Mouse (Mus musculus): ENCODE measurements around the gene Dip2c. TPM values are rescaled to one million over a fixed set of nuclear protein-coding genes. Genes with fewer than 3 reads are reported as not detected.

Gene Dip2c
- total and polyA plus RNA-seq, 3 experiments, result under 0.01 TPM; not detected in 2

GRCm38 (mm10) chr13:9656613-9657012 is 380.3 kb downstream of the Dip2c start:
- H3K36me3 ChIP-seq (replicated peaks), result no peaks in the 10 kb centered on the region
- H3K27me3 ChIP-seq (ENCODE audit: insufficient read depth, low read length), result 0 out of 2 replicates have a peak, but pooled peaks cover 4% of the 10 kb centered on the region
- H3K9me3 ChIP-seq (replicated peaks), result no peaks in the 10 kb centered on the region
- H3K4me1 ChIP-seq (ENCODE audit: insufficient read depth, low read depth, low read length), result peaks cover 10% of the 10 kb centered on the region
- H3K4me3 ChIP-seq (ENCODE audit: low read depth, low read length), result no peak overlapping the region
- ATAC-seq (ENCODE audit: extremely low read depth, insufficient number of reproducible peaks, low FRiP score, poor library complexity, severe bottlenecking), result no peak
- TF ChIP-seq POLR2AphosphoS5 (IDR thresholded peaks at IDR 0.05; ENCODE audit: insufficient replicate concordance, low read depth, low read length) (no peak), CTCF (IDR thresholded peaks at IDR 0.05; ENCODE audit: low read depth, low read length) (no peak), GATA2 (IDR thresholded peaks at IDR 0.05; ENCODE audit: borderline replicate concordance, low read depth, low read length) (no peak), TAL1 (conservative IDR thresholded peaks at IDR 0.05; ENCODE audit: low read depth, low read length) (no peak), GATA1 (IDR thresholded peaks at IDR 0.05; ENCODE audit: borderline replicate concordance, low read length) (no peak)
- no peak for DNase-seq (ENCODE audit: low spot score)

GRCm38 (mm10) chr13:9660711-9661110 is 384.4 kb downstream of the Dip2c start:
- Histone ChIP-seq H3K27me3 (ENCODE audit: insufficient read depth, low read length) (peaks cover 8% of the 10 kb centered on the region), H3K4me1 (ENCODE audit: insufficient read depth, low read depth, low read length) (peaks cover 13% of the 10 kb centered on the region), H3K4me3 (ENCODE audit: low read depth, low read length) (no peak overlapping the region), H3K9me3 (replicated peaks) (no peaks in the 10 kb centered on the region), H3K36me3 (replicated peaks) (no peaks in the 10 kb centered on the region)
- DNase-seq (ENCODE audit: low spot score) (no peak), ATAC-seq (ENCODE audit: extremely low read depth, insufficient number of reproducible peaks, low FRiP score, poor library complexity, severe bottlenecking) (peak; percentile 4; the same call in 1 of the 2 replicates)
- TF ChIP-seq GATA2 (IDR thresholded peaks at IDR 0.05; ENCODE audit: borderline replicate concordance, low read depth, low read length), result no peak
- no peak for TF ChIP-seq POLR2AphosphoS5 (IDR thresholded peaks at IDR 0.05; ENCODE audit: insufficient replicate concordance, low read depth, low read length)

- Histone ChIP-seq H3K27me3 (ENCODE audit: insufficient read depth, low read length) (peaks cover 14% of the 10 kb centered on the region), H3K4me1 (ENCODE audit: insufficient read depth, low read depth, low read length) (peaks cover 13% of the 10 kb centered on the region), H3K4me3 (ENCODE audit: low read depth, low read length) (no peak overlapping the region), H3K36me3 (replicated peaks) (no peaks in the 10 kb centered on the region), H3K9me3 (replicated peaks) (no peaks in the 10 kb centered on the region)
- TF ChIP-seq TAL1 (conservative IDR thresholded peaks at IDR 0.05; ENCODE audit: low read depth, low read length), result no peak
- TF ChIP-seq CTCF (IDR thresholded peaks at IDR 0.05; ENCODE audit: low read depth, low read length), result no peak
- no peak for TF ChIP-seq POLR2AphosphoS5 (IDR thresholded peaks at IDR 0.05; ENCODE audit: insufficient replicate concordance, low read depth, low read length)
- no peak for TF ChIP-seq GATA2 (IDR thresholded peaks at IDR 0.05; ENCODE audit: borderline replicate concordance, low read depth, low read length)
- TF ChIP-seq GATA1 (IDR thresholded peaks at IDR 0.05; ENCODE audit: borderline replicate concordance, low read length), result no peak
- ATAC-seq (ENCODE audit: extremely low read depth, insufficient number of reproducible peaks, low FRiP score, poor library complexity, severe bottlenecking) (no peak), DNase-seq (ENCODE audit: low spot score) (no peak)
Observed at GRCm38 (mm10) chr13:9663593-9663992, 387.3 kb downstream of the Dip2c start.

- Histone ChIP-seq H3K4me3 (ENCODE audit: low read depth, low read length) (no peak overlapping the region), H3K27me3 (ENCODE audit: insufficient read depth, low read length) (peaks cover 22% of the 10 kb centered on the region), H3K36me3 (replicated peaks) (no peaks in the 10 kb centered on the region), H3K9me3 (replicated peaks) (no peaks in the 10 kb centered on the region), H3K4me1 (ENCODE audit: insufficient read depth, low read depth, low read length) (no peaks in the 10 kb centered on the region)
- DNase-seq (ENCODE audit: low spot score) (no peak), ATAC-seq (ENCODE audit: extremely low read depth, insufficient number of reproducible peaks, low FRiP score, poor library complexity, severe bottlenecking) (no peak)
- no peak for TF ChIP-seq CTCF (IDR thresholded peaks at IDR 0.05; ENCODE audit: low read depth, low read length)
Observed at GRCm38 (mm10) chr13:9667954-9668496, 391.7 kb downstream of the Dip2c start.

GRCm38 (mm10) chr13:9669246-9669645 is 392.9 kb downstream of the Dip2c start:
- DNase-seq (ENCODE audit: low spot score) (no peak), ATAC-seq (ENCODE audit: extremely low read depth, insufficient number of reproducible peaks, low FRiP score, poor library complexity, severe bottlenecking) (no peak)
- H3K27me3 ChIP-seq (ENCODE audit: insufficient read depth, low read length), result peaks cover 19% of the 10 kb centered on the region
- no peaks in the 10 kb centered on the region for H3K36me3 ChIP-seq (replicated peaks)
- H3K4me1 ChIP-seq (ENCODE audit: insufficient read depth, low read depth, low read length), result no peaks in the 10 kb centered on the region
- no peak overlapping the region for H3K4me3 ChIP-seq (ENCODE audit: low read depth, low read length)
- TF ChIP-seq CTCF (IDR thresholded peaks at IDR 0.05; ENCODE audit: low read depth, low read length), result no peak
- TF ChIP-seq POLR2AphosphoS5 (IDR thresholded peaks at IDR 0.05; ENCODE audit: insufficient replicate concordance, low read depth, low read length), result no peak
- no peak for TF ChIP-seq TAL1 (conservative IDR thresholded peaks at IDR 0.05; ENCODE audit: low read depth, low read length)
- TF ChIP-seq GATA2 (IDR thresholded peaks at IDR 0.05; ENCODE audit: borderline replicate concordance, low read depth, low read length), result no peak
- TF ChIP-seq GATA1 (IDR thresholded peaks at IDR 0.05; ENCODE audit: borderline replicate concordance, low read length), result no peak
- H3K9me3 ChIP-seq (replicated peaks), result no peaks in the 10 kb centered on the region

GRCm38 (mm10) chr13:9674126-9674525 is 397.8 kb downstream of the Dip2c start:
- DNase-seq (ENCODE audit: low spot score) (no peak), ATAC-seq (ENCODE audit: extremely low read depth, insufficient number of reproducible peaks, low FRiP score, poor library complexity, severe bottlenecking) (no peak)
- H3K27me3 ChIP-seq (ENCODE audit: insufficient read depth, low read length), result peaks cover 12% of the 10 kb centered on the region
- no peak overlapping the region for H3K4me3 ChIP-seq (ENCODE audit: low read depth, low read length)
- H3K9me3 ChIP-seq (replicated peaks), result no peaks in the 10 kb centered on the region
- H3K36me3 ChIP-seq (replicated peaks), result no peaks in the 10 kb centered on the region
- TF ChIP-seq POLR2AphosphoS5 (IDR thresholded peaks at IDR 0.05; ENCODE audit: insufficient replicate concordance, low read depth, low read length), result no peak
- TF ChIP-seq TAL1 (conservative IDR thresholded peaks at IDR 0.05; ENCODE audit: low read depth, low read length), result no peak
- TF ChIP-seq GATA1 (IDR thresholded peaks at IDR 0.05; ENCODE audit: borderline replicate concordance, low read length), result no peak
- no peak for TF ChIP-seq GATA2 (IDR thresholded peaks at IDR 0.05; ENCODE audit: borderline replicate concordance, low read depth, low read length)
- TF ChIP-seq CTCF (IDR thresholded peaks at IDR 0.05; ENCODE audit: low read depth, low read length), result no peak
- H3K4me1 ChIP-seq (ENCODE audit: insufficient read depth, low read depth, low read length), result no peaks in the 10 kb centered on the region

GRCm38 (mm10) chr13:9681492-9681891 is 405.2 kb downstream of the Dip2c start:
- Histone ChIP-seq H3K36me3 (replicated peaks) (peaks cover 41% of the 10 kb centered on the region), H3K27me3 (ENCODE audit: insufficient read depth, low read length) (no peaks in the 10 kb centered on the region), H3K4me3 (ENCODE audit: low read depth, low read length) (no peak overlapping the region), H3K4me1 (ENCODE audit: insufficient read depth, low read depth, low read length) (no peaks in the 10 kb centered on the region), H3K9me3 (replicated peaks) (no peaks in the 10 kb centered on the region)
- ATAC-seq (ENCODE audit: extremely low read depth, insufficient number of reproducible peaks, low FRiP score, poor library complexity, severe bottlenecking) (no peak), DNase-seq (ENCODE audit: low spot score) (no peak)
- TF ChIP-seq TAL1 (conservative IDR thresholded peaks at IDR 0.05; ENCODE audit: low read depth, low read length), result no peak
- no peak for TF ChIP-seq GATA1 (IDR thresholded peaks at IDR 0.05; ENCODE audit: borderline replicate concordance, low read length)
- TF ChIP-seq POLR2AphosphoS5 (IDR thresholded peaks at IDR 0.05; ENCODE audit: insufficient replicate concordance, low read depth, low read length), result no peak
- no peak for TF ChIP-seq CTCF (IDR thresholded peaks at IDR 0.05; ENCODE audit: low read depth, low read length)
- TF ChIP-seq GATA2 (IDR thresholded peaks at IDR 0.05; ENCODE audit: borderline replicate concordance, low read depth, low read length), result no peak
